Mouse (Mus musculus) urinary bladder, postnatal 14 days (tissue): ENCODE results near the gene Mns1.
"Not testable (repeated sequence)": the region's sequence is repeated elsewhere in the genome, so short reads cannot be mapped to it uniquely, and the experiment has no call there.

ENCODE experiments used
- DNase-seq: peaks from one replicate; pipeline ENCODE4 v3.0.0; 2021; ENCODE audit warnings: low spot score

Mns1 gene

GRCm38 (mm10) chr9:72427861-72428260, 9.9 kb upstream of the Mns1 start:
- no peak for DNase-seq

- DNase-seq: no peak
Observed at GRCm38 (mm10) chr9:72434876-72435275, 2.9 kb upstream of the Mns1 start.

GRCm38 (mm10) chr9:72438749-72439148, 938 bp downstream of the Mns1 start:
- no peak for DNase-seq

GRCm38 (mm10) chr9:72440358-72440757, 2.5 kb downstream of the Mns1 start:
- no peak for DNase-seq

GRCm38 (mm10) chr9:72440948-72441926, 3.4 kb downstream of the Mns1 start:
- no peak for DNase-seq

- DNase-seq: no peak
Observed at GRCm38 (mm10) chr9:72441927-72442715, 4.3 kb downstream of the Mns1 start.

- DNase-seq: peak; percentile 62
Observed at GRCm38 (mm10) chr9:72448026-72448425, 10.2 kb downstream of the Mns1 start.

GRCm38 (mm10) chr9:72449367-72449766, 11.6 kb downstream of the Mns1 start:
- peak; percentile 6 for DNase-seq

- no peak for DNase-seq
Observed at GRCm38 (mm10) chr9:72449841-72450240, 12.0 kb downstream of the Mns1 start.

- no peak for DNase-seq
Observed at GRCm38 (mm10) chr9:72450363-72450762, 12.6 kb downstream of the Mns1 start.

GRCm38 (mm10) chr9:72451111-72451510, 13.3 kb downstream of the Mns1 start:
- no peak for DNase-seq

- DNase-seq: not testable (repeated sequence)
Observed at GRCm38 (mm10) chr9:72454281-72454680, 16.5 kb downstream of the Mns1 start.

GRCm38 (mm10) chr9:72456374-72456773, 18.6 kb downstream of the Mns1 start:
- no peak for DNase-seq

- peak; percentile 64 for DNase-seq
Observed at GRCm38 (mm10) chr9:72458233-72458632, 20.4 kb downstream of the Mns1 start.

- no peak for DNase-seq
Observed at GRCm38 (mm10) chr9:72459703-72460102, 21.9 kb downstream of the Mns1 start.

- no peak for DNase-seq
Observed at GRCm38 (mm10) chr9:72460767-72461166, 23.0 kb downstream of the Mns1 start.

- no peak for DNase-seq
Observed at GRCm38 (mm10) chr9:72462427-72462826, 24.6 kb downstream of the Mns1 start.

- no peak for DNase-seq
Observed at GRCm38 (mm10) chr9:72464806-72465205, 27.0 kb downstream of the Mns1 start.

GRCm38 (mm10) chr9:72465754-72466181, 28.0 kb downstream of the Mns1 start:
- no peak for DNase-seq

- no peak for DNase-seq
Observed at GRCm38 (mm10) chr9:72467551-72468407, 30.0 kb downstream of the Mns1 start.

GRCm38 (mm10) chr9:72468616-72469015, 30.8 kb downstream of the Mns1 start:
- DNase-seq: no peak

- DNase-seq: no peak
Observed at GRCm38 (mm10) chr9:72469851-72470250, 32.0 kb downstream of the Mns1 start.
